8 mouse cellular contexts compared by ENCODE assay signal in genomic region chr4:46601844-46602423, GRCm38 (mm10). TPM values are rescaled to one million over a fixed set of nuclear protein-coding genes. Genes with fewer than 3 reads are reported as not detected.
DNase-seq lines count a peak whose midpoint lies in the region; ATAC-seq lines count a peak whose summit lies in the region.

TSS of gene Coro2a (minus strand) at chr4:46602202.

- peaks cover 15% of the 10 kb centered on the region for H3K4me1 ChIP-seq in hindbrain, embryonic 12.5 days

- no peak within 1 kb of the TSS for H3K27ac ChIP-seq in hindbrain, embryonic 12.5 days

- no peaks in the 10 kb centered on the region for H3K9me3 ChIP-seq in hindbrain, embryonic 12.5 days (replicated peaks)

- H3K27me3 ChIP-seq in hindbrain, embryonic 12.5 days: peaks cover 54% of the 10 kb centered on the region

- H3K9ac ChIP-seq in hindbrain, embryonic 12.5 days: peak within 1 kb of the TSS; percentile 70

- peak; percentile 79 for DNase-seq in NIH3T3 (ENCODE audit: low read depth)
- DNase-seq in cerebellum, postnatal 14 days: peak; percentile 95 to 96
- DNase-seq in frontal cortex, postnatal 14 days (ENCODE audit: low spot score in 2 of 2): peak; percentile 71 to 83
- DNase-seq in layer of hippocampus, postnatal 14 days (ENCODE audit: low spot score in 2 of 2): peak; percentile 88 to 89
- DNase-seq in lung, postnatal 10 days: peak; percentile 85
- DNase-seq in ovary, postnatal 36 days (ENCODE audit: low spot score): peak; percentile 82
- DNase-seq in thymus, postnatal 14 days: peak; percentile 84

- ATAC-seq in hindbrain, embryonic 12.5 days (ENCODE audit: low FRiP score): peak; percentile 59

- H3K4me3 ChIP-seq in hindbrain, embryonic 12.5 days: peak within 1 kb of the TSS; percentile 61

- H3K36me3 ChIP-seq in hindbrain, embryonic 12.5 days: no peaks in the 10 kb centered on the region

- H3K4me2 ChIP-seq in hindbrain, embryonic 12.5 days (replicated peaks): peak within 1 kb of the TSS; percentile 95

- WGBS in hindbrain, embryonic 12.5 days: under 1% methylated on average over 53 of the region's 66 CpGs

RNA-seq across cellular contexts. Expression of gene Coro2a, which starts in this region (rescaled TPM):
- 7.0 and 7.4 TPM in 2 replicates for polyA plus RNA-seq in hindbrain, embryonic 12.5 days (2016; fragmentation: Nextera tagmentation; extraction: Ambion mirVana)
- total RNA-seq in layer of hippocampus, postnatal 14 days (2021): 10 to 100 TPM; 27.9 to 30.5 TPM
